Mouse (Mus musculus): Measurements from ENCODE around the gene Pipox. TPM values are rescaled to one million over a fixed set of nuclear protein-coding genes. Genes with fewer than 3 reads are reported as not detected.

Gene Pipox
- polyA plus RNA-seq, 1 experiment, result not detected

DNA sequence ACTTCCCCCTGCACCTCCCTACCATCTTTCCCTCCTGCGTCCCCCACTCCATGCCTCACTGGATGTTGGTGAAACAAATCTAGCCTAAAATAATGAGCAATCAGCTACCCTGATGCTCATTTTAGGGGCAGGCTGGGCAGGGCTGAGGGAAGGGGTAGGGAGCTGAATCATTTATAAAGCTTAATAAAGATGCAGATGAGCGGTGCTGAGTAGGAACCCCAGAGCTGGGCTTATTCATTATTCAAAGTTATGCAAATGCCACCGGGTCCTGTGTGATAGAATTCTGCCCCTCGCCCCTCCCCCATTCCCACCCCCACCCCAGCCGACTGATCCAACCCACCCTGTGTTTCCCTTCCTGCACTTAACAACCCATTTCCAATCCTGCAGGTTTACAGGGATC is 18.6 kb downstream of the Pipox start:
- Histone ChIP-seq H3K4me1 (ENCODE audit: control insufficient read depth) (peaks cover 12% of the 10 kb centered on the region), H3K9me3 (ENCODE audit: control insufficient read depth, low read length) (no peaks in the 10 kb centered on the region), H3K27me3 (ENCODE audit: control insufficient read depth) (peaks cover 28% of the 10 kb centered on the region), H3K4me3 (replicated peaks) (no peak overlapping the region), H3K36me3 (ENCODE audit: control insufficient read depth) (no peaks in the 10 kb centered on the region)
- TF ChIP-seq TAL1 (IDR thresholded peaks at IDR 0.05; ENCODE audit: low read length), result no peak

DNA sequence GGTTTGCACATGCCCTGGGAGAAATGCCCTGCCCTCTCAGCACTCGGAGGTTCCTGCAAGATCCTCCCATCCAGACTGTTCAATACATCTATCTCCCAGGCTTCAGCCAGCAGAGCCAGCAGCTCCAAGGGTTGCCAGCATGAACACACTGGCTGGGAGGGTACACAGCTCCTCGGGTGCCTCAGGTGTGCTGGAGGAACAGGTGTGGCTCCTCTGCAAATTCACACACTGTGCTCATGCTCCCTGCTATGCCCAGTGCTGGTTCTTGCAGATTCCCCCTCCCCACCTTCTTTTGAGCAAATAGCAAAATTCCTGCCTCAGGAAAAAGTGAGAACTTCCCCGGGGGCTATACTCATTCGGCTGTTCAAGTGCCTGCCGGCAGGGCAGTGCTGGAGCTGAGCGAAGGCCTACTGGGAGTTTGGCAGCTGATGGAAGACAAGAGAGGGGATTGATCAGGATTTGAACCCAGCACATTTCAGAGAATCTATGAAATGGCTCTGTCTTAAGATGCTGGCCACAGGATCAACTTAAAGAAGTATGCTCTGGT is 19.1 kb downstream of the Pipox start:
- peaks cover 28% of the 10 kb centered on the region for H3K27me3 ChIP-seq (ENCODE audit: control insufficient read depth)
- peaks cover 12% of the 10 kb centered on the region for H3K4me1 ChIP-seq (ENCODE audit: control insufficient read depth)
- TF ChIP-seq GATA1 (IDR thresholded peaks at IDR 0.05; ENCODE audit: low read length), result no peak
- TF ChIP-seq TAL1 (IDR thresholded peaks at IDR 0.05; ENCODE audit: low read length), result no peak
- no peaks in the 10 kb centered on the region for H3K36me3 ChIP-seq (ENCODE audit: control insufficient read depth)
- no peak overlapping the region for H3K4me3 ChIP-seq (replicated peaks)
- no peaks in the 10 kb centered on the region for H3K9me3 ChIP-seq (ENCODE audit: control insufficient read depth, low read length)

DNA sequence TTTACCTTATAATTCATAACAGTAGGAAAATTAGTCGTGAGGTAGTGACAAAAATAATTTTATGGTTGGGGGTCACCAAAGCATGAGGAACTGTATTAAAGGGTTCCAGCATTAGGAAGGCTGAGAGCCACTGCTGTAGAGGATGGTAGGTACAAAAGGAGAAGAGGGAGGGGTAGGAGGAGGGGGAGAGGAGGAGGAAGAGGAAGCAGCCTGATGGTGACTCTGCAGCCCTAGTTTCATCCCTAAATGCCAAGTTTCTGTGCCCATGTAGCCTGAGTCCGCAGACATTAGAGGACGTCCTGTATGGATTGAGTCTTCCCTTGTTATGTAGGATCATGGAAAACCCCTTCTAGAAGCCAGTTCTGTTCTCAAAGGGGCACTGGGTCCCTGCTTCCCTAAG is 20.8 kb downstream of the Pipox start:
- Histone ChIP-seq H3K36me3 (ENCODE audit: control insufficient read depth) (no peaks in the 10 kb centered on the region), H3K9me3 (ENCODE audit: control insufficient read depth, low read length) (no peaks in the 10 kb centered on the region), H3K27me3 (ENCODE audit: control insufficient read depth) (peaks cover 30% of the 10 kb centered on the region), H3K4me1 (ENCODE audit: control insufficient read depth) (peaks cover 12% of the 10 kb centered on the region), H3K4me3 (replicated peaks) (no peak overlapping the region)
- TF ChIP-seq TAL1 (IDR thresholded peaks at IDR 0.05; ENCODE audit: low read length) (no peak), GATA1 (IDR thresholded peaks at IDR 0.05; ENCODE audit: low read length) (no peak)

DNA sequence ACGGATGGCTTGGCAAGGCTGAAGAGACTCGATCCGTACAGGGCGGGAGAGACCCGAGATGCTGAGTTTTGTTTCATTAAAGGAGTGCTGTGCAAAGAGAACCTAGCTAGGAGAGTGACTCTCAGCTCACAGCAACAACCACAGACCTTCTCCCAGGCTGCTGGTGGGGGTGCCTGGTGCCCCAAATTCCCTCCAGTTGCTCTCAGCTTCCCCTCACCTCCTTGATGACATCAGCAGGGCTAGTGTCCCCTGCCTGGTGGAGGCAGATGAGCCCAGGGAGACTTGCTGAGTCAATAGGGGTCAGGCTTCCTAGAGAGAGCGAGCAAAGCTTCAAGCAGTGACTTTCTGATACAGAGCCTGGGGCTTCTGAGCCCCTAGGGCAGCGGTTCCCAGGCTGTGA is 21.2 kb downstream of the Pipox start:
- H3K4me1 ChIP-seq (ENCODE audit: control insufficient read depth), result peaks cover 12% of the 10 kb centered on the region
- H3K4me3 ChIP-seq (replicated peaks), result no peak overlapping the region
- no peaks in the 10 kb centered on the region for H3K9me3 ChIP-seq (ENCODE audit: control insufficient read depth, low read length)
- TF ChIP-seq TAL1 (IDR thresholded peaks at IDR 0.05; ENCODE audit: low read length) (no peak), GATA1 (IDR thresholded peaks at IDR 0.05; ENCODE audit: low read length) (no peak)
- peaks cover 32% of the 10 kb centered on the region for H3K27me3 ChIP-seq (ENCODE audit: control insufficient read depth)
- no peaks in the 10 kb centered on the region for H3K36me3 ChIP-seq (ENCODE audit: control insufficient read depth)

DNA sequence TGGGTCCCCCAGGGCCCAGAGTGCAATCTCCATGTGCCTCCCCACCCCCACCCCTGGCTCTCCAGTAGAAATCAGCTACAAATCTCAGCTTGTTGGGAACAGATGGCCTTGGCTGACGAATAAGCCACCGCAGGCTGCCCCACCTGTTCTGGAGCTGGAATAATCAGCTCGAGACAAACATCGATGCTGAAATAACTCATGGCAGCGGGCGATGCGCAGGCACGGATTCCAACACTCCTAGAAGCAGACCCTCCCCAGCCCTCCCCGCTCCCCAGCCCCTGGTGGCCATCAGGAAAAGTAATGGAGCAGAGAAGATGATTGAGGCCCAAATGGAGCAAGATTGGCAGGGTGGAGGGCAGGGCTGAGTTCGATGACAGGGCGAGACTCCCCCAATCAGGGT is 21.7 kb downstream of the Pipox start:
- H3K36me3 ChIP-seq (ENCODE audit: control insufficient read depth), result no peaks in the 10 kb centered on the region
- peaks cover 32% of the 10 kb centered on the region for H3K27me3 ChIP-seq (ENCODE audit: control insufficient read depth)
- no peaks in the 10 kb centered on the region for H3K9me3 ChIP-seq (ENCODE audit: control insufficient read depth, low read length)
- TF ChIP-seq TAL1 (IDR thresholded peaks at IDR 0.05; ENCODE audit: low read length), result no peak
- TF ChIP-seq GATA1 (IDR thresholded peaks at IDR 0.05; ENCODE audit: low read length), result no peak
- H3K4me1 ChIP-seq (ENCODE audit: control insufficient read depth), result peaks cover 12% of the 10 kb centered on the region
- H3K4me3 ChIP-seq (replicated peaks), result no peak overlapping the region

DNA sequence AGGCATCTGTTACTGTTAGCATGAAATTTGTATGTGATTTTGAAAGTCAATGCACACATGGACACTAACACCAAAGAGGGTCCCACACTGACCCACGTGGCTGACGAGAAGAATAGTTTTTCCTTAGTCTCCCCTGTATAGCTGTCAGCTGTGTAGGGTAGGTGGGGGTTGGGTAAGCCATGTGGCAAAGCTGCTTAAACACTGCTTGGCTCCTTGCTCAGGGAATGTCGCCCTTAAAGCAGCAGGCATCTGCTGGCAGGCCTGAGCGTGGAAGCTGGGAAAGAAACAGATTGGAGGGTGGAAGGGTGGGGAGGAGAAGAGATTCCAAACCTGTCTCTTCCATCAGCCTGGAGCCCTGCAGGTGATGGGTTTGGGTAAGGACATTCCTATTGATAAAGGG is 22.5 kb downstream of the Pipox start:
- no peak for TF ChIP-seq GATA1 (IDR thresholded peaks at IDR 0.05; ENCODE audit: low read length)
- TF ChIP-seq TAL1 (IDR thresholded peaks at IDR 0.05; ENCODE audit: low read length), result no peak
- Histone ChIP-seq H3K36me3 (ENCODE audit: control insufficient read depth) (no peaks in the 10 kb centered on the region), H3K4me1 (ENCODE audit: control insufficient read depth) (peaks cover 9% of the 10 kb centered on the region), H3K9me3 (ENCODE audit: control insufficient read depth, low read length) (no peaks in the 10 kb centered on the region), H3K27me3 (ENCODE audit: control insufficient read depth) (peaks cover 26% of the 10 kb centered on the region), H3K4me3 (replicated peaks) (no peak overlapping the region)

DNA sequence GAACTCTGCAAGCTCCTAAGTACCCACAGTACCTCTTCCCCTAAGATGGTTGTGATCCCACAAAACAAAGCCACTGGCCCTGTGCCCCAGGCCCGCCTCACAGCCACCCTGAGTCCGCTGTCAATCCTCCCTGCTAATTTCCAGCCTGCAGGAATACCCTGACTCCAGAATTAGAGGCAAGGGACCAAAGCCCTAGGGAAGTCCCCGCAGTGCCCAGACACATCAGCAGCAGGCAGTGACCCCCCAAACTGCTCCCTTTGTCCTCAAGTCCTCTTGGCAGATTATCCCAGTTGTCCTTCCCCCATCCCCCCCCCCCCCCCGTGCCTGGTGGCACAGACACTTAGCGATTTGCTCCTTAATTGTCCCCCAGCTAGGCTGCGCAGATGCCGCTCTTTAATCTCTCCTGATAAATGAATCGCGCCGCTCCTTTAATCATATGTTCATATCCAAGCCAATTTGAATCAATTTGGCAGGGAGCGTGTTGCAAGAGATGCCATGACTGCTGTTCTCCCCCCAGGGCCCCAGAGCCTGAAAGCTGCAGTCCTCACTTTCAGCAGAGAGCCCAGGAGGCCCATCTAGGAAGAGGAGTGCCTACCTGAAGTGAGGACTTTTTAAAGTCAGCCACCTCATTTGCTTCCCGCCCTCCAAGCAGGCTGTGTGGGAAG is 26.3 kb downstream of the Pipox start:
- H3K9me3 ChIP-seq (ENCODE audit: control insufficient read depth, low read length), result no peaks in the 10 kb centered on the region
- TF ChIP-seq TAL1 (IDR thresholded peaks at IDR 0.05; ENCODE audit: low read length), result no peak
- TF ChIP-seq GATA1 (IDR thresholded peaks at IDR 0.05; ENCODE audit: low read length), result no peak
- H3K27me3 ChIP-seq (ENCODE audit: control insufficient read depth), result peaks cover 12% of the 10 kb centered on the region
- H3K36me3 ChIP-seq (ENCODE audit: control insufficient read depth), result peaks cover 20% of the 10 kb centered on the region
- no peak overlapping the region for H3K4me3 ChIP-seq (replicated peaks)
- H3K4me1 ChIP-seq (ENCODE audit: control insufficient read depth), result no peaks in the 10 kb centered on the region

DNA sequence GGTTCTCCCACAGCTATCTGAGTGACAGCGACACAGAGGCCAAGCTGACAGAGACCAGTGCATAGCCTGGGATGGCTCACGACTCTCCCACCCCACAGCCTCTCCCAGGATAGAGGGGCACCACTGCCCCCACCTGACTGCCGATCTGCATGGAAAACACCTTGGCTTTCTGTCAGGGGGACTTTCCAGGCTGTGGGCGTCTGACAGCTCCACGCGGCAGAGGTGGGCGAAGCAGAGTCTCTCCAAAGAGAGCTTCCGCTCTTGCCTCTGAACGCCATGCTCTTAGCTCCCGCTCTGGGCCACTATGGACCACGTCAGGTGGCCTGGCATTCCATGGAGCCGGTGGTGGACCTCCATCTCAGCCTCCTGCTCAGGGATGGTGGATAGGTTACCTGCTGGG is 29.1 kb downstream of the Pipox start:
- no peaks in the 10 kb centered on the region for H3K4me1 ChIP-seq (ENCODE audit: control insufficient read depth)
- peaks cover 45% of the 10 kb centered on the region for H3K36me3 ChIP-seq (ENCODE audit: control insufficient read depth)
- H3K27me3 ChIP-seq (ENCODE audit: control insufficient read depth), result 0 out of 2 replicates have a peak, but pooled peaks cover 4% of the 10 kb centered on the region
- no peak for TF ChIP-seq GATA1 (IDR thresholded peaks at IDR 0.05; ENCODE audit: low read length)
- H3K9me3 ChIP-seq (ENCODE audit: control insufficient read depth, low read length), result no peaks in the 10 kb centered on the region
- no peak overlapping the region for H3K4me3 ChIP-seq (replicated peaks)

DNA sequence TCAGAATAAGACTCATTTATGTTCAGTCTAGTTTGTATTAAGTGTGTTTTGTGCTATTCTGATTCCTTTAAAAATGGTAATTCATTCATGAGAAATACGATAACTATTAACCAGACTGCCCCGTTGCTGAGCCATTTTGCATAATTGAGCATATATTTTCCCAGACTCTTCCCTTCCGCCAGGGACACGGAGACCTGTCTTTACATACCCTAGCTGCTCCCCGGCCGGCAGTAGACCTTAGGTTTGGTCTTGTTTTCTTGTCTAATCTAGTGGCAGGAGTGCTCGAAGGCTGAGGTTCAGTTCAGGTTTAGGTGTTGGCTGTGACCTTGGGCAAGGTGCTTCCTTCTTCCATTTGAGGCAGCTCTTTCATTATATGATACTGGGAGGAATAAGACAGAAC is 31.0 kb downstream of the Pipox start:
- H3K27me3 ChIP-seq (ENCODE audit: control insufficient read depth), result 0 out of 2 replicates have a peak, but pooled peaks cover 1% of the 10 kb centered on the region
- H3K4me3 ChIP-seq (replicated peaks), result no peak overlapping the region
- TF ChIP-seq TAL1 (IDR thresholded peaks at IDR 0.05; ENCODE audit: low read length), result no peak
- no peak for TF ChIP-seq GATA1 (IDR thresholded peaks at IDR 0.05; ENCODE audit: low read length)
- no peaks in the 10 kb centered on the region for H3K9me3 ChIP-seq (ENCODE audit: control insufficient read depth, low read length)
- peaks cover 62% of the 10 kb centered on the region for H3K36me3 ChIP-seq (ENCODE audit: control insufficient read depth)
- no peaks in the 10 kb centered on the region for H3K4me1 ChIP-seq (ENCODE audit: control insufficient read depth)

DNA sequence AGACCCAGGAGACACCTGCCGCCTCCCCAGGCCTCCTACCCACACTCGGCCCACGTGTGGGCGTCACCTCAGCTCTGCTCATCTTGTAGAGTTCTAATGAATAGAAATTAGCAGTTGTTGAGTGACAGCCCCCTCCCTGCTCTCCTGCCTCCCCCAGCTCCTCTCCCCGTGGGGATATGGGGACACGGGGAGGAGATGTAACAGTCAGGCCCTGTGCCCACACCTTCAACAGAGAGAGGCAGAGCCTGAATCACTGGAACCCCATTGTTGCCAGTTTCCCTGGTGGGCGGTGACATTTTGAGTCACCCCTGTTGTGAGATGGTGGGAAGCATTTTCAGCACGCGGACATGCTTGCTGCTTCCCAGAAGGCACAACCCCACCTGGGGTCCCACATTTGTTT is 32.9 kb downstream of the Pipox start:
- Histone ChIP-seq H3K36me3 (ENCODE audit: control insufficient read depth) (peaks cover 82% of the 10 kb centered on the region), H3K4me3 (replicated peaks) (no peak overlapping the region), H3K27me3 (ENCODE audit: control insufficient read depth) (no peaks in the 10 kb centered on the region), H3K9me3 (ENCODE audit: control insufficient read depth, low read length) (no peaks in the 10 kb centered on the region), H3K4me1 (ENCODE audit: control insufficient read depth) (no peaks in the 10 kb centered on the region)
- TF ChIP-seq GATA1 (IDR thresholded peaks at IDR 0.05; ENCODE audit: low read length) (no peak), TAL1 (IDR thresholded peaks at IDR 0.05; ENCODE audit: low read length) (no peak)
